Mouse (Mus musculus): Measurements from ENCODE around the gene Clip1. TPM values are rescaled to one million over a fixed set of nuclear protein-coding genes. Genes with fewer than 3 reads are reported as not detected.

The Clip1 gene
- polyA plus RNA-seq, 1 experiment from 2014 or later, result 34.2 TPM

DNA sequence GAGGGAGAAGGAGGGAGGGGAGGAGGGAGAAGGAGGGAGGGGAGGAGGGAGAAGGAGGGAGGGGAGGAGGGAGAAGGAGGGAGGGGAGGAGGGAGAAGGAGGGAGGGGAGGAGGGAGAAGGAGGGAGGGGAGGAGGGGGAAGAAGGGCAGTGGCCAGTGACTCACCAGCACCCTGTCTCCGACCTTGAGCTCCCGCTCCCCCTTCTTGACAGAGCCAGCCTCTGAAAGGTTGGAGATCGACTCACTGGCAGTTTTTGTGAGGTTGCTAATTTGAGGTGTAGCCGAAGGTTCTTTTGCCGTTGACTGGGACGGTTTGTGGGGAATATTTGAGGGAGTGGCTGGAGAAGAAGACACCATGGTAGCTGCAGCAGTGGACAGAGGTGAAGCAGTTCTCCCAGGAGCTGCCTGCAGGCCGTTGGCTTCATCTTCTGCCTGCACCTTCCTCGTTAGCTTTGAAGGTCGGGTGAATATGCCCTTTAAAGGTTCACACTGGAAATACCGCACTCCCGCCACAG lies 31.1 kb downstream of the Clip1 start:
- Histone ChIP-seq H3K4me3 (ENCODE audit: low read depth, low read length) (no peak overlapping the region), H3K9ac (replicated peaks; ENCODE audit: low read length) (no peak overlapping the region), H3K9me3 (replicated peaks; ENCODE audit: control insufficient read depth, low read length) (no peaks in the 10 kb centered on the region), H3K4me1 (ENCODE audit: control insufficient read depth, insufficient read depth, low read length) (no peaks in the 10 kb centered on the region), H3K27me3 (ENCODE audit: control insufficient read depth, insufficient read depth, low read length) (no peaks in the 10 kb centered on the region), H3K36me3 (replicated peaks; ENCODE audit: control insufficient read depth, insufficient read depth, low read depth, low read length) (no peaks in the 10 kb centered on the region; the same call in 1 of the 2 replicates), H3K27ac (replicated peaks; ENCODE audit: low read depth, low read length) (no peak overlapping the region), H3K4me2 (ENCODE audit: low read depth, low read length) (no peak overlapping the region)
- DNase-seq (ENCODE audit: low spot score) (no peak), ATAC-seq (replicated peaks; ENCODE audit: insufficient number of reproducible peaks, low FRiP score, low TSS enrichment, low read depth) (no peak)
- 88% methylated on average over 11 of the region's 11 CpGs for WGBS

DNA sequence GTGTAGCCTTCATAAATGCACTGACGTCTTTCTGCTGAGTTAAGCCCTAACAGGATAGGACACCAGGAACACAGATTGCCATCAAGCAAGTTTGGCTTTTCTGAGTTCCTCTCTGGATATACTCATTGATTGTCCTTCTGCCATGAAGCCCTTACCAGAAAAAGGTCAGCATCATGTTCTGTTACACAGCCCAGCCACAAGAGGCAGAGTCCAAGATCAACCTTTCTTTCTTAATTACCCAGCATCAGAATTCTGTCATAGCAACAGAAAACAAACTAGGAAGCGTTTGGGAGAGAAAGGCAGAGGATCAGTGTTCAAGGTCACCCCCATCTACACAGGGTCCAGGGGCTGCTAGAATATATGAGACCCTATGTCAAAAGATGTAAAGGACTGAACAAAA lies 33.6 kb downstream of the Clip1 start:
- WGBS, result 75% methylated on average over 2 of the region's 2 CpGs

GRCm38 (mm10) chr5:123642401-123642800 lies 42.0 kb downstream of the Clip1 start:
- Histone ChIP-seq H3K27ac (replicated peaks; ENCODE audit: low read depth, low read length) (no peak overlapping the region), H3K9me3 (replicated peaks; ENCODE audit: control insufficient read depth, low read length) (no peaks in the 10 kb centered on the region), H3K4me1 (ENCODE audit: control insufficient read depth, insufficient read depth, low read length) (no peaks in the 10 kb centered on the region), H3K4me2 (ENCODE audit: low read depth, low read length) (no peak overlapping the region), H3K4me3 (ENCODE audit: low read depth, low read length) (no peak overlapping the region), H3K27me3 (ENCODE audit: control insufficient read depth, insufficient read depth, low read length) (no peaks in the 10 kb centered on the region), H3K36me3 (replicated peaks; ENCODE audit: control insufficient read depth, insufficient read depth, low read depth, low read length) (peaks cover 3% of the 10 kb centered on the region), H3K9ac (replicated peaks; ENCODE audit: low read length) (no peak overlapping the region)
- no peak for ATAC-seq (replicated peaks; ENCODE audit: insufficient number of reproducible peaks, low FRiP score, low TSS enrichment, low read depth)
- WGBS, result 93% methylated on average over 17 of the region's 17 CpGs
- DNase-seq (ENCODE audit: low spot score), result no peak

More for the DNA sequence above, 33.6 kb downstream of the Clip1 start:
- Histone ChIP-seq H3K27ac (replicated peaks; ENCODE audit: low read depth, low read length) (no peak overlapping the region), H3K4me3 (ENCODE audit: low read depth, low read length) (no peak overlapping the region), H3K9ac (replicated peaks; ENCODE audit: low read length) (no peak overlapping the region), H3K4me2 (ENCODE audit: low read depth, low read length) (no peak overlapping the region), H3K9me3 (replicated peaks; ENCODE audit: control insufficient read depth, low read length) (no peaks in the 10 kb centered on the region), H3K27me3 (ENCODE audit: control insufficient read depth, insufficient read depth, low read length) (no peaks in the 10 kb centered on the region), H3K4me1 (ENCODE audit: control insufficient read depth, insufficient read depth, low read length) (no peaks in the 10 kb centered on the region), H3K36me3 (replicated peaks; ENCODE audit: control insufficient read depth, insufficient read depth, low read depth, low read length) (no peaks in the 10 kb centered on the region; the same call in 1 of the 2 replicates)
- ATAC-seq (replicated peaks; ENCODE audit: insufficient number of reproducible peaks, low FRiP score, low TSS enrichment, low read depth) (no peak), DNase-seq (ENCODE audit: low spot score) (no peak)

GRCm38 (mm10) chr5:123641259-123641900 lies 43.0 kb downstream of the Clip1 start:
- no peak for ATAC-seq (replicated peaks; ENCODE audit: insufficient number of reproducible peaks, low FRiP score, low TSS enrichment, low read depth)
- Histone ChIP-seq H3K4me1 (ENCODE audit: control insufficient read depth, insufficient read depth, low read length) (no peaks in the 10 kb centered on the region), H3K27me3 (ENCODE audit: control insufficient read depth, insufficient read depth, low read length) (no peaks in the 10 kb centered on the region), H3K9ac (replicated peaks; ENCODE audit: low read length) (no peak overlapping the region), H3K4me3 (ENCODE audit: low read depth, low read length) (no peak overlapping the region), H3K9me3 (replicated peaks; ENCODE audit: control insufficient read depth, low read length) (no peaks in the 10 kb centered on the region), H3K4me2 (ENCODE audit: low read depth, low read length) (no peak overlapping the region), H3K36me3 (replicated peaks; ENCODE audit: control insufficient read depth, insufficient read depth, low read depth, low read length) (peaks cover 3% of the 10 kb centered on the region; the same call in 1 of the 2 replicates), H3K27ac (replicated peaks; ENCODE audit: low read depth, low read length) (no peak overlapping the region)
- 87% methylated on average over 7 of the region's 7 CpGs for WGBS
- DNase-seq (ENCODE audit: low spot score), result no peak

DNA sequence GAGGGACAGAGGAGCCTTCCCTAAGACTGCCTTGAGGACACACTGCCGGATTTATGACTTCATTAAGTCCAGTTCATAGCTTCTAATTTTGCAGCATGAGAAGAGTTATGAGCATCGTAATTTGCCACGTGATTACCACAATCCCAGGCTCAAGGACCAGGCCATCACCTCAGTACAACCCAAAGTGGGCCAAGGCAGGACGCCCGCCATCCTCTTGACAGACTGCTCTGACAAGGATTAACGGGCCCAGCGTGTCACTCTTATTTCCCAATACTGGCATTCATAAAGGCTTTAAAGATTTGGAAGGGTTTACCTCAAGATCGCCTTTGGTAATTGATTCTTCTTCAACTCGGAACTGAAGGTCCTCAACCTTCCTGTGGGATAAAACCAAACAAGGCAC lies 44.2 kb downstream of the Clip1 start:
- Histone ChIP-seq H3K4me2 (ENCODE audit: low read depth, low read length) (no peak overlapping the region), H3K4me3 (ENCODE audit: low read depth, low read length) (no peak overlapping the region), H3K4me1 (ENCODE audit: control insufficient read depth, insufficient read depth, low read length) (no peaks in the 10 kb centered on the region), H3K36me3 (replicated peaks; ENCODE audit: control insufficient read depth, insufficient read depth, low read depth, low read length) (peaks cover 3% of the 10 kb centered on the region; the same call in 1 of the 2 replicates), H3K27me3 (ENCODE audit: control insufficient read depth, insufficient read depth, low read length) (no peaks in the 10 kb centered on the region), H3K27ac (replicated peaks; ENCODE audit: low read depth, low read length) (no peak overlapping the region), H3K9ac (replicated peaks; ENCODE audit: low read length) (no peak overlapping the region), H3K9me3 (replicated peaks; ENCODE audit: control insufficient read depth, low read length) (no peaks in the 10 kb centered on the region)
- 86% methylated on average over 9 of the region's 9 CpGs for WGBS
- DNase-seq (ENCODE audit: low spot score) (no peak), ATAC-seq (replicated peaks; ENCODE audit: insufficient number of reproducible peaks, low FRiP score, low TSS enrichment, low read depth) (no peak)

DNA sequence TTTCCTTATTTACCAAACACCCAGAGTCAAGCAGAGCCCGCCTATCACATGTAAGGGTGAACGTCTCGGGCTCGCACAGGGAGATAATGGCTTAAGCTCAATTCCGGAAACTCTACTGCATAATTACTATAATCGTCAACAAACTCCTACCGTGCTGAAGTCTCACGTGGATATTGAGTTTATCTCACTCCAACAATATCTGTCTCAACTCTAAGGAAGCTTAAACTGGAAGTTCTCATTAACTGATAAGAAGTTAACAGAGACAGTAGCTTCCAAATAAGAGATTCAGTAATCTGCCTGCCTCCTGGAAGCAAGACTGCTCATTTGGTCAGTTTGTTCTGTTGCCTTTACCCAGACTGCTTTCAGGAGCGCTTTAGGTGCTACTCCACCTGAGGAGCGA lies 53.2 kb downstream of the Clip1 start:
- 88% methylated on average over 10 of the region's 10 CpGs for WGBS
- H3K27me3 ChIP-seq (ENCODE audit: control insufficient read depth, insufficient read depth, low read length), result no peaks in the 10 kb centered on the region
- peaks cover 3% of the 10 kb centered on the region for H3K36me3 ChIP-seq (replicated peaks; ENCODE audit: control insufficient read depth, insufficient read depth, low read depth, low read length)
- H3K4me3 ChIP-seq (ENCODE audit: low read depth, low read length), result no peak overlapping the region
- DNase-seq (ENCODE audit: low spot score) (no peak), ATAC-seq (replicated peaks; ENCODE audit: insufficient number of reproducible peaks, low FRiP score, low TSS enrichment, low read depth) (no peak)
- H3K9ac ChIP-seq (replicated peaks; ENCODE audit: low read length), result no peak overlapping the region
- H3K27ac ChIP-seq (replicated peaks; ENCODE audit: low read depth, low read length), result no peak overlapping the region
- no peaks in the 10 kb centered on the region for H3K9me3 ChIP-seq (replicated peaks; ENCODE audit: control insufficient read depth, low read length)
- H3K4me2 ChIP-seq (ENCODE audit: low read depth, low read length), result no peak overlapping the region
- H3K4me1 ChIP-seq (ENCODE audit: control insufficient read depth, insufficient read depth, low read length), result no peaks in the 10 kb centered on the region

DNA sequence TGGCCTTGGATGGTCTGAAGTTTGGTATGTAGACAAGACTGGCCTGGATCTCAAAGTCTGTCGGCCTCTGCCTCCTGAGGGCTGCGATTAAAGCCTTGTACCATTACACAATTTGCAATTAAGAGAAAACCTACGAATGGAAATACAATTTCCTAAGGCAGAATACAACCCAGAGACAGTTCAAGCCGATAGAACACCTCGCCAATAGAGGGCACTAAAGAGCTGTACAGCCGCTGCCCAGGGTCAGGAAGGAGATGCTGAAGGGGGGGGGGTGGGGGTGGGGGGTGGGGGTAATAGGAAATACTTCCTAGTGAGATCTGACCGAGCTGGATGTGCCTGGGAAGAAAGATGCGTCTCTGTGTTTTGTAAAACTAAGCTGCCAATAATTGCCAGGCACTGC lies 57.8 kb downstream of the Clip1 start:
- Histone ChIP-seq H3K4me2 (ENCODE audit: low read depth, low read length) (no peak overlapping the region), H3K4me1 (ENCODE audit: control insufficient read depth, insufficient read depth, low read length) (no peaks in the 10 kb centered on the region), H3K27me3 (ENCODE audit: control insufficient read depth, insufficient read depth, low read length) (no peaks in the 10 kb centered on the region), H3K9ac (replicated peaks; ENCODE audit: low read length) (no peak overlapping the region), H3K4me3 (ENCODE audit: low read depth, low read length) (no peak overlapping the region), H3K9me3 (replicated peaks; ENCODE audit: control insufficient read depth, low read length) (no peaks in the 10 kb centered on the region), H3K36me3 (replicated peaks; ENCODE audit: control insufficient read depth, insufficient read depth, low read depth, low read length) (peaks cover 3% of the 10 kb centered on the region), H3K27ac (replicated peaks; ENCODE audit: low read depth, low read length) (no peak overlapping the region)
- ATAC-seq (replicated peaks; ENCODE audit: insufficient number of reproducible peaks, low FRiP score, low TSS enrichment, low read depth) (no peak), DNase-seq (ENCODE audit: low spot score) (peak; percentile 83)
- WGBS, result 29% methylated on average over 8 of the region's 8 CpGs

DNA sequence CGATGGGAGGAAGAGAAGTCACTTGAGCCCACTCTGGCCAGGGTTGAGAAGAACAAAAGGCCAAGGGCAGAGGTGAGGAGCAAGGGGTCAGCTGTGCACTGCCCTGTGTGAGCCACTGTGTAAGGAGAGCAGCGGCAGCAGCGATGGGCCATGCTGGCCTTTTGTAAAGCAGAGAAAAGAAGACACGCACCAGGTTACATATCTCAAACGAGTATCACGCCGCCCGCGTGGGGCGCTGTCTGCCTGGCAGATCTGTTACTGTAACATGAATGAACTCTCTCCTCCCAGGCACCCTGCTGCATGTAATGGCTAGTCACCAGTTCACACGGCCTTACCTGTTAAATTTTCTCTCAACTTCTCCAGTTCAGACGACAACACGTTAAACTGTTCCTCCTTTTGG lies 62.0 kb downstream of the Clip1 start:
- Histone ChIP-seq H3K4me3 (ENCODE audit: low read depth, low read length) (no peak overlapping the region), H3K9me3 (replicated peaks; ENCODE audit: control insufficient read depth, low read length) (no peaks in the 10 kb centered on the region), H3K4me2 (ENCODE audit: low read depth, low read length) (no peak overlapping the region), H3K9ac (replicated peaks; ENCODE audit: low read length) (no peak overlapping the region), H3K27me3 (ENCODE audit: control insufficient read depth, insufficient read depth, low read length) (no peaks in the 10 kb centered on the region), H3K36me3 (replicated peaks; ENCODE audit: control insufficient read depth, insufficient read depth, low read depth, low read length) (peaks cover under 1% of the 10 kb centered on the region), H3K27ac (replicated peaks; ENCODE audit: low read depth, low read length) (no peak overlapping the region), H3K4me1 (ENCODE audit: control insufficient read depth, insufficient read depth, low read length) (no peaks in the 10 kb centered on the region)
- 72% methylated on average over 13 of the region's 13 CpGs for WGBS
- no peak for ATAC-seq (replicated peaks; ENCODE audit: insufficient number of reproducible peaks, low FRiP score, low TSS enrichment, low read depth)
- no peak for DNase-seq (ENCODE audit: low spot score)
